Mouse (Mus musculus) spleen, adult 2 months (tissue): ENCODE data around the gene Olfr68.
"Not testable (repeated sequence)": the region's sequence is repeated elsewhere in the genome, so short reads cannot be mapped to it uniquely, and the experiment has no call there.

Source experiments
- CTCF ChIP-seq: fragments of 200-500 bp; IDR thresholded peaks from 2 replicates; pipeline ENCODE4 v1.5.1; 2011; ENCODE audit warnings: mild to moderate bottlenecking, inconsistent platforms; ENCODE audit not compliant: insufficient read depth, insufficient read length, insufficient replicate concordance; ENCODE audit errors: extremely low read depth
- POLR2A ChIP-seq: fragments of 200-500 bp; IDR thresholded peaks from 2 replicates; pipeline ENCODE4 v1.6.1; 2011; ENCODE audit warnings: low read depth, low read length, inconsistent platforms

- not testable (repeated sequence) for TF ChIP-seq CTCF, POLR2A
These were observed 35.6 kb upstream of the Olfr68 start for GRCm38 (mm10) chr7:103815085-103815484.
